Mouse (Mus musculus) lung, postnatal 36 days (tissue): ENCODE data around the gene Ubac1.

ENCODE experiments used
- DNase-seq: peaks from one replicate; pipeline ENCODE4 v3.0.0; 2022; ENCODE audit warnings: mixed read lengths

Gene Ubac1

GRCm38 (mm10) chr2:26022626-26023025 lies 1.1 kb upstream of the Ubac1 start:
- no peak for DNase-seq

GRCm38 (mm10) chr2:26022258-26022565 lies 665 bp upstream of the Ubac1 start:
- no peak for DNase-seq

- peak; percentile 19 for DNase-seq
These were observed 610 bp downstream of the Ubac1 start for GRCm38 (mm10) chr2:26020714-26021560.

- DNase-seq: no peak
These were observed 1.6 kb downstream of the Ubac1 start for GRCm38 (mm10) chr2:26019923-26020322.

GRCm38 (mm10) chr2:26017326-26017725 lies 4.2 kb downstream of the Ubac1 start:
- no peak for DNase-seq

GRCm38 (mm10) chr2:26013674-26014073 lies 7.9 kb downstream of the Ubac1 start:
- no peak for DNase-seq

- no peak for DNase-seq
These were observed 10.1 kb downstream of the Ubac1 start for GRCm38 (mm10) chr2:26011420-26011819.

GRCm38 (mm10) chr2:26002001-26002400 lies 19.5 kb downstream of the Ubac1 start:
- DNase-seq: no peak

GRCm38 (mm10) chr2:26001136-26001535 lies 20.4 kb downstream of the Ubac1 start:
- DNase-seq: no peak

- DNase-seq: peak; percentile 22
These were observed 23.8 kb downstream of the Ubac1 start for GRCm38 (mm10) chr2:25997716-25998115.

GRCm38 (mm10) chr2:25994791-25995190 lies 26.8 kb downstream of the Ubac1 start:
- DNase-seq: no peak

- no peak for DNase-seq
These were observed 29.3 kb downstream of the Ubac1 start for GRCm38 (mm10) chr2:25992285-25992684.

- DNase-seq: no peak
These were observed 31.9 kb downstream of the Ubac1 start for GRCm38 (mm10) chr2:25989651-25990050.

- DNase-seq: no peak
These were observed 33.7 kb downstream of the Ubac1 start for GRCm38 (mm10) chr2:25987817-25988216.

GRCm38 (mm10) chr2:25986601-25987000 lies 34.9 kb downstream of the Ubac1 start:
- DNase-seq: no peak

- DNase-seq: peak; percentile 100
These were observed 38.2 kb downstream of the Ubac1 start, which contains the start of gene Camsap1 for GRCm38 (mm10) chr2:25983159-25983907. TSS of gene Camsap1 (minus strand) at chr2:25983282.

- peak; percentile 10 for DNase-seq
These were observed 39.0 kb downstream of the Ubac1 start for GRCm38 (mm10) chr2:25982426-25983091.

- DNase-seq: peak; percentile 52
These were observed 39.5 kb downstream of the Ubac1 start for GRCm38 (mm10) chr2:25982052-25982425.

- no peak for DNase-seq
These were observed 42.5 kb downstream of the Ubac1 start for GRCm38 (mm10) chr2:25978997-25979396.

- peak; percentile 41 for DNase-seq
These were observed 43.8 kb downstream of the Ubac1 start for GRCm38 (mm10) chr2:25977587-25978239.

GRCm38 (mm10) chr2:25975141-25975770 lies 46.3 kb downstream of the Ubac1 start:
- DNase-seq: no peak

- peak; percentile 10 for DNase-seq
These were observed 51.1 kb downstream of the Ubac1 start for GRCm38 (mm10) chr2:25970426-25970825.

GRCm38 (mm10) chr2:25969319-25969718 lies 52.2 kb downstream of the Ubac1 start:
- peak; percentile 80 for DNase-seq
